In the genomic region with DNA sequence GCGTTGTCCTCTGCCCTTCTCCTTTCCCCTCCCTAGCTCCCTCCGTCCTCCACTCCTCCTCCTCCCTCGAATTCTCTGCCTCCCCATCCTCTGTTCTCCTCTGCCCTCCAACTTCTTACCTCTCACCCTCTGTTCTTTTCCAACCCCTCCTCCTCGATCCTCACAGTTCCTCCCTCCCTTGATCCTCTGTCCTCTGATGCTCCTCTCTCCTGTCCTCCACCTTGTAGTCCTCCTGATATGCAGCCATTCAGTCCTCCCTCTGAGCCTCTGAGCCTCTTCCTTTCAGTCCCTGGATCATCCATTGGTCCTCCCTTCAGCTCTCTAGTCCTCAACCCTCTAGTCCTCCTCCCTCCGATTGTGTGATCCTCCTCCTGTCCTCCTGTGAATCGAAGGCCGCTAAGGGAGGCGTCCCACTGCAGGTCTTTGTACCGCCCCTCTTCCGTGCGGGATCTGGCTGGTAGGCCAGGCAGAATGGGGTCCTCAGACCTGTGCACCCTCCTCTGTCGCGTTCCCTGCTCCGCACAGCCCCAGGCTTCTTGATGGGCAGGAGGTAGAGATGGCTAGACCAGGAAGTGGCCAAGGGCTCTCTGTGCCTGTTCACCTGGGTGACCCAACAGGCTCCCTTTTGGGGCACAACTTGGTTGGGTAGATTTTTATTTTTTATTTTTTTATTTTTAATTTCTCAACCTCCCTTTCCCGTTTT, we compare ENCODE assay signal across 8 mouse cellular contexts. TPM values are rescaled to one million over a fixed set of nuclear protein-coding genes. Genes with fewer than 3 reads are reported as not detected.
DNase-seq lines count a peak whose midpoint lies in the region; ATAC-seq and TF ChIP-seq lines count a peak whose summit lies in the region.

No protein-coding gene starts in this region.

- H3K27me3 ChIP-seq in lung, embryonic 14.5 days (ENCODE audit: insufficient read depth, low read length), result no peaks in the 10 kb centered on the region

- H3K9me3 ChIP-seq in lung, embryonic 14.5 days (ENCODE audit: low read depth, low read length), result no peaks in the 10 kb centered on the region

- peak overlapping the region; percentile 70 for H3K4me3 ChIP-seq in lung, embryonic 14.5 days (ENCODE audit: low read depth, low read length)
- H3K4me3 ChIP-seq in macrophage (ENCODE audit: inconsistent target), result peak overlapping the region; percentile 87

- ATAC-seq in lung, embryonic 14.5 days (ENCODE audit: insufficient read depth), result no peak; the same call in 1 of the 2 replicates

- peak overlapping the region; percentile 65 for H3K4me2 ChIP-seq in lung, embryonic 14.5 days

- H3K9ac ChIP-seq in lung, embryonic 14.5 days, result peak overlapping the region; percentile 68

- H3K36me3 ChIP-seq in lung, embryonic 14.5 days (ENCODE audit: insufficient read depth), result 0 out of 2 replicates have a peak, but pooled peaks cover 7% of the 10 kb centered on the region
- H3K36me3 ChIP-seq in macrophage (ENCODE audit: inconsistent target), result no peaks in the 10 kb centered on the region

- peaks cover 11% of the 10 kb centered on the region; the same call in 1 of the 2 replicates for H3K79me2 ChIP-seq in macrophage (ENCODE audit: inconsistent target)

- H3K4me1 ChIP-seq in lung, embryonic 14.5 days (ENCODE audit: insufficient read depth), result 0 out of 2 replicates have a peak, but pooled peaks cover 7% of the 10 kb centered on the region

- TF ChIP-seq POLR2A in brain, embryonic 14.5 days (IDR thresholded peaks at IDR 0.05; ENCODE audit: borderline replicate concordance, extremely low read depth, insufficient read depth, insufficient read length, poor library complexity, severe bottlenecking), result no peak

- 4% methylated on average over 15 of the region's 15 CpGs for WGBS in lung, embryonic 14.5 days
- WGBS in macrophage (ENCODE audit: missing documents), result 22% methylated on average over 15 of the region's 15 CpGs

- TF ChIP-seq CTCF in lung, embryonic 14.5 days (IDR thresholded peaks at IDR 0.05; ENCODE audit: low read depth), result no peak
- no peak for TF ChIP-seq CTCF in brain, embryonic 14.5 days (IDR thresholded peaks at IDR 0.05; ENCODE audit: borderline replicate concordance, extremely low read depth, insufficient read depth, insufficient read length)

- peak overlapping the region; percentile 63; the same call in 1 of the 2 replicates for H3K27ac ChIP-seq in lung, embryonic 14.5 days (ENCODE audit: low read depth)
- no peak overlapping the region; the same call in 1 of the 2 replicates for H3K27ac ChIP-seq in macrophage

- no peak for DNase-seq in lung, embryonic 14.5 days
- DNase-seq in lung, postnatal 25 days (ENCODE audit: low spot score), result no peak
- DNase-seq in brain, embryonic 14.5 days (ENCODE audit: low read depth), result peak; percentile 54
- peak; percentile 9 for DNase-seq in forelimb bud, embryonic 11.5 days (ENCODE audit: low read depth, low spot score)
- peak; percentile 11 to 37 for DNase-seq in thymus, postnatal 36 days
- DNase-seq in gastrocnemius, postnatal 10 days, result no peak
- DNase-seq in right cerebral cortex, postnatal 25 days, result no peak

RNA-seq across cellular contexts. Expression of gene 2410131K14Rik, which starts 0.7 kb away (rescaled TPM):
- polyA plus RNA-seq in lung, embryonic 14.5 days (2014; fragmentation: Nextera tagmentation; extraction: Ambion mirVana), result 9.7 and 9.9 TPM in 2 replicates
- 20.2 and 22.7 TPM in 2 replicates for polyA plus RNA-seq in brain, embryonic 14.5 days (2012; rRNA removed)
- 1 to 10 TPM; 1.2 to 7.8 (median 3.6) TPM for total RNA-seq in macrophage (2018; cell fraction: chromatin; rRNA removed)
- total RNA-seq in macrophage (2018; cell fraction: cytosol; rRNA removed), result 1 to 10 TPM; 2.0 to 9.2 (median 6.2) TPM
- total RNA-seq in macrophage (2018; cell fraction: nucleus; rRNA removed), result 10 to 100 TPM in 4 of 26 experiments, 1 to 10 TPM in 22; 1.6 to 11.4 (median 6.6) TPM
- polyA plus RNA-seq in macrophage (2018), result 4.2 to 5.3 TPM (median 4.9 TPM) in 3 replicates
- 1 to 10 TPM; 3.2 TPM for total RNA-seq in gastrocnemius, postnatal 10 days (2021)

RNA-seq across cellular contexts. Expression of gene Rnft2, which starts 0.8 kb away (rescaled TPM):
- 3.0 and 3.4 TPM in 2 replicates for polyA plus RNA-seq in lung, embryonic 14.5 days (2014; fragmentation: Nextera tagmentation; extraction: Ambion mirVana)
- polyA plus RNA-seq in brain, embryonic 14.5 days (2012; rRNA removed), result 79.6 and 97.9 TPM in 2 replicates
- total RNA-seq in macrophage (2018; cell fraction: chromatin; rRNA removed), result 10 to 100 TPM in 17 of 26 experiments, 1 to 10 TPM in 9; 1.7 to 35.5 (median 12.4) TPM
- total RNA-seq in macrophage (2018; cell fraction: cytosol; rRNA removed), result 1 to 10 TPM in 16 of 26 experiments, under 1 TPM in 10; 0.35 to 3.1 (median 1.1) TPM
- 10 to 100 TPM in 4 of 26 experiments, 1 to 10 TPM in 20, under 1 TPM in 2; 0.75 to 18.2 (median 4.8) TPM for total RNA-seq in macrophage (2018; cell fraction: nucleus; rRNA removed)
- polyA plus RNA-seq in macrophage (2018), result 0.63 to 1.3 TPM (median 0.76 TPM) in 3 replicates
- total RNA-seq in gastrocnemius, postnatal 10 days (2021), result 1 to 10 TPM; 1.6 to 1.9 TPM

Comparison
In these comparisons a context has a peak if more than half of its experiments do, and no peak if none do; other contexts are left out.
1. DNase-seq: peak in brain, embryonic 14.5 days (single experiment), forelimb bud, embryonic 11.5 days (single experiment) and thymus, postnatal 36 days (2 of 2); none in lung, embryonic 14.5 days (single experiment), lung, postnatal 25 days (single experiment), gastrocnemius, postnatal 10 days (single experiment) and right cerebral cortex, postnatal 25 days (single experiment).
2. RNA of gene Rnft2, which starts 0.8 kb away (polyA plus RNA-seq): 79.6 to 97.9 TPM in brain, embryonic 14.5 days; 3.0 to 3.4 TPM in lung, embryonic 14.5 days and 0.63 to 1.3 TPM in macrophage; every median in the first group is over 10 times any median in the second.